Mouse (Mus musculus): Measurements from ENCODE around the gene Git2. TPM values are rescaled to one million over a fixed set of nuclear protein-coding genes. Genes with fewer than 3 reads are reported as not detected.

Gene Git2
- total RNA-seq, 1 experiment, result 29.8 TPM

DNA sequence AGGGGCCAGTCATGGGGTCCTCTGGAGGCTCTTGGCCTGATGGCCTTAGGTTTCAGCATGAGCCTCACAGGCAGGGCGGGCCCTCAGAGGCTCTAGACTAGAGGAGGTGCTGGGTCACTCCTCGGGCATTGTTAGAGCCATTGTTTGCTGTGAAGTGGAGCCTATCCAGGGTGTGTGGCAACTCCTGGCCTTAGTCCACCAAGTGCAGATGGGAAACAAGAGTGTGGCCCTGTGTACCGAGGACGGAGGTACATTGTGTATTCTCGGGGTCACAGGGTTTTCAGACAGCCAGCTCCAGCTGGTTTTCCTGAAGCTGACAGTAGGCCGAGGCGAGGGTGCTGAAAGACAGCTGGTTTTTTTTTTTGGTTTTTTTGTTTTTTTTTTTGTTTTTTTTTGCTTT is 18.0 kb upstream of the Git2 start:
- Histone ChIP-seq H3K36me3 (ENCODE audit: control insufficient read depth, insufficient read depth, low read length, poor library complexity, severe bottlenecking) (peaks cover 20% of the 10 kb centered on the region), H3K9ac (ENCODE audit: insufficient read depth, low read depth, low read length, poor library complexity, severe bottlenecking) (no peak overlapping the region), H3K4me3 (ENCODE audit: insufficient read depth in 1 of 2, low read depth in 1 of 2, low read length in 2 of 2, poor library complexity in 1 of 2, severe bottlenecking in 1 of 2) (no peak overlapping the region), H3K9me3 (ENCODE audit: control insufficient read depth, insufficient read depth, low read depth, low read length) (no peaks in the 10 kb centered on the region), H3K4me1 (ENCODE audit: control insufficient read depth in 2 of 2, insufficient read depth in 2 of 2, low read length in 2 of 2, poor library complexity in 1 of 2) (peaks cover 7 to 23% of the 10 kb centered on the region in 2 experiments; a peak in 3 of 4 replicates), H3K27ac (ENCODE audit: insufficient read depth, low read depth, low read length, poor library complexity, severe bottlenecking) (no peak overlapping the region)
- no peak for DNase-seq (ENCODE audit: low read depth, low spot score)
- TF ChIP-seq ZC3H11A (IDR thresholded peaks at IDR 0.05; ENCODE audit: borderline replicate concordance, low read depth, low read length), result no peak
- TF ChIP-seq ZNF384 (IDR thresholded peaks at IDR 0.05; ENCODE audit: low read depth, low read length), result no peak
- no peak for TF ChIP-seq CHD2 (IDR thresholded peaks at IDR 0.05; ENCODE audit: low read depth, low read length)
- no peak for TF ChIP-seq HCFC1 (IDR thresholded peaks at IDR 0.05; ENCODE audit: borderline replicate concordance, insufficient read depth, low read length)
- TF ChIP-seq MAFK (IDR thresholded peaks at IDR 0.05; ENCODE audit: insufficient read depth, low read depth, low read length), result no peak
- in situ Hi-C loops (cut with MboI; ENCODE audit: low sequenced_read_pairs in 2 of 2, unreplicated experiment in 2 of 2), result no loop called here

DNA sequence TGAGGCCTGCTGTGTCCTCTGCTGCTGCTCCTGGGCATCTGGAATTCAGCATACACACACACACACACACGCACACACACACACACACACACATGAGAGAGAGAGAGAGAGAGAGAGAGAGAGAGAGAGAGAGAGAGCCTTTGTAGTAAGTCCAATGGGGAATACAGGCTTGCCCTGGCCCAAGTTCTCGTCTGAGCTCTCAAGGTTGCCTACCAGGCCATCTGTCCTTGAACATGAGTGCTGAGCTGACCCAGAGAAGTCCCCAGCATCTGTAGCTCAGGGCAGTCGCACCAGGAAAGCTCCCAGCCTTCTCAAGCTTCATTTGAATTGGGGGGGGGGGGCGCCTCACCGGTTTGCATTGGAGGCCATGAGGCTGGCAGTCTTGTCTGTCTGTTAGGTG is 9.9 kb upstream of the Git2 start:
- peaks cover 2 to 14% of the 10 kb centered on the region in 2 experiments; a peak in 2 of 4 replicates for H3K4me1 ChIP-seq (ENCODE audit: control insufficient read depth in 2 of 2, insufficient read depth in 2 of 2, low read length in 2 of 2, poor library complexity in 1 of 2)
- H3K27ac ChIP-seq (ENCODE audit: insufficient read depth, low read depth, low read length, poor library complexity, severe bottlenecking), result no peak overlapping the region
- no peak for DNase-seq (ENCODE audit: low read depth, low spot score)
- H3K4me3 ChIP-seq (ENCODE audit: insufficient read depth in 1 of 2, low read depth in 1 of 2, low read length in 2 of 2, poor library complexity in 1 of 2, severe bottlenecking in 1 of 2), result no peak overlapping the region
- H3K36me3 ChIP-seq (ENCODE audit: control insufficient read depth, insufficient read depth, low read length, poor library complexity, severe bottlenecking), result peaks cover 7% of the 10 kb centered on the region; the same call in 1 of the 2 replicates
- no peak overlapping the region for H3K9ac ChIP-seq (ENCODE audit: insufficient read depth, low read depth, low read length, poor library complexity, severe bottlenecking)
- TF ChIP-seq CHD2 (IDR thresholded peaks at IDR 0.05; ENCODE audit: low read depth, low read length), result no peak
- TF ChIP-seq HCFC1 (IDR thresholded peaks at IDR 0.05; ENCODE audit: borderline replicate concordance, insufficient read depth, low read length), result no peak
- TF ChIP-seq MAFK (IDR thresholded peaks at IDR 0.05; ENCODE audit: insufficient read depth, low read depth, low read length), result no peak
- no peak for TF ChIP-seq ZNF384 (IDR thresholded peaks at IDR 0.05; ENCODE audit: low read depth, low read length)
- no peak for TF ChIP-seq ZC3H11A (IDR thresholded peaks at IDR 0.05; ENCODE audit: borderline replicate concordance, low read depth, low read length)
- no peaks in the 10 kb centered on the region for H3K9me3 ChIP-seq (ENCODE audit: control insufficient read depth, insufficient read depth, low read depth, low read length)
- in situ Hi-C loops (cut with MboI; ENCODE audit: low sequenced_read_pairs in 2 of 2, unreplicated experiment in 2 of 2), result no loop called here

DNA sequence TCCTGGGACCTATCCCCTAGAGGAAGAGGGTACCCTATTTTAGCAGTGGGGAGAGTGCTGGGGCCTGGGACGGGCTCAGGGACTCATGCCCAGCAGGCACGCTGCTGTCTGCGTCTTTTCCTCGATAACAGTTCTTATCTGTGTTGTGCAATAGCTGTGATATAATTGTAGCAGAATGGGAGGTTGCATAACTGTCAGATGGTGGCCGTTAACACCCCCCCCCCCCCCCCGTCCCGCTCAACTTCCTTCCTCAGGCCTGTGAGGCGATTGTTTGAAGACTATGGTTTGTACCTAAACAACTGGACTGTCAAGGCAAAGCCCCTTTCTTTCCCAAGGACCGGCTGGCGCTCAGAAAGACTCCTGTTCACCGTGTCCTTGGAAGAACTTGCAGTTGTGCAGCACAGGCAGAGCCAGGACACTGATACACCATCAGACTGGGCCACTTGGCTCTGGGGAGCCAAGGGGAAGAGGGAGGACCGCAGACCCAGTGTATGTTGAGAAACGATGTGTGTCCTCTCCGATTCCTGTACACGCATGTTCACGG is 9.4 kb upstream of the Git2 start:
- Histone ChIP-seq H3K9me3 (ENCODE audit: control insufficient read depth, insufficient read depth, low read depth, low read length) (no peaks in the 10 kb centered on the region), H3K4me1 (ENCODE audit: control insufficient read depth in 2 of 2, insufficient read depth in 2 of 2, low read length in 2 of 2, poor library complexity in 1 of 2) (peaks cover 2 to 14% of the 10 kb centered on the region in 2 experiments; a peak in 2 of 4 replicates), H3K9ac (ENCODE audit: insufficient read depth, low read depth, low read length, poor library complexity, severe bottlenecking) (no peak overlapping the region), H3K36me3 (ENCODE audit: control insufficient read depth, insufficient read depth, low read length, poor library complexity, severe bottlenecking) (peaks cover 7% of the 10 kb centered on the region; the same call in 1 of the 2 replicates), H3K4me3 (ENCODE audit: insufficient read depth in 1 of 2, low read depth in 1 of 2, low read length in 2 of 2, poor library complexity in 1 of 2, severe bottlenecking in 1 of 2) (no peak overlapping the region), H3K27ac (ENCODE audit: insufficient read depth, low read depth, low read length, poor library complexity, severe bottlenecking) (no peak overlapping the region)
- in situ Hi-C loops (cut with MboI; ENCODE audit: low sequenced_read_pairs in 2 of 2, unreplicated experiment in 2 of 2), result no loop called here
- DNase-seq (ENCODE audit: low read depth, low spot score), result no peak
- TF ChIP-seq HCFC1 (IDR thresholded peaks at IDR 0.05; ENCODE audit: borderline replicate concordance, insufficient read depth, low read length), result no peak

DNA sequence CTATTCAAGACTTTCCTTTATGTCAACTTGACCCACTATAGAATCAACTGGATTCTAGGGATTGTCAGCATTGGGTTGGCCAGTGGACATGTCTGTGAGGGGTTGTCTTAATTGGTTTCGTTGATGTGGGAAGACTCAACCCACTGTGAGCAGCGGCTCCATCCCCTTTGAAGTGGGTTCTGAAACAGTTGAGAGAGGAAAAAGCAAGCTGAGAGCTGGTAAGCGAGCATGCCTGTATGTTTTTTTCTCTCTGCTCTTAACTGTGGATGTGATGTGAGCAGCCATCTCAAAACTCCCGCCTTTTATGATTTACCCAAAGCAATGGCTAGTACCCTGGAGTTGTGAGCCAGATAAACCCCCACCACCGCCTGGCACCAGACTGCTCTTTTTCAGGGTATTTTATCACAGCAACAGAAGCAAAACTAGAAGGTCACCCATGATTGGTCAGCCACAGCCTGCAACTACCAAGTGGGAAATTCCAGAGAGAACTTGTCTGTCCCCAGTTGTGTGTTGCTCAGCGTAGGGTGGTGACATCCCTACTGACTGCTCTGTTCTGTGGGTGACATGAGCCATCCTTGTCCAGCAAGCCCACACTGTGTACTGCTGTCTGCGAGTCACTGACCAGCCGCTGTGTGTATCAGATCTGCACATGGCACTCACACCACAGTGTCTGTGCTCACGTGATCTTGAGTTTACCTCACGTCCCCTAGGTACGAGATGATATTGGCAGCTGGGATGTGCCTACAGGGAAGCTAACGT is 8.3 kb upstream of the Git2 start:
- TF ChIP-seq MAFK (IDR thresholded peaks at IDR 0.05; ENCODE audit: insufficient read depth, low read depth, low read length), result no peak
- TF ChIP-seq CHD2 (IDR thresholded peaks at IDR 0.05; ENCODE audit: low read depth, low read length), result no peak
- TF ChIP-seq ZC3H11A (IDR thresholded peaks at IDR 0.05; ENCODE audit: borderline replicate concordance, low read depth, low read length), result no peak
- TF ChIP-seq HCFC1 (IDR thresholded peaks at IDR 0.05; ENCODE audit: borderline replicate concordance, insufficient read depth, low read length), result no peak
- no peak for TF ChIP-seq ZNF384 (IDR thresholded peaks at IDR 0.05; ENCODE audit: low read depth, low read length)
- H3K4me3 ChIP-seq (ENCODE audit: insufficient read depth in 1 of 2, low read depth in 1 of 2, low read length in 2 of 2, poor library complexity in 1 of 2, severe bottlenecking in 1 of 2), result no peak overlapping the region
- H3K9me3 ChIP-seq (ENCODE audit: control insufficient read depth, insufficient read depth, low read depth, low read length), result no peaks in the 10 kb centered on the region
- no peak overlapping the region for H3K27ac ChIP-seq (ENCODE audit: insufficient read depth, low read depth, low read length, poor library complexity, severe bottlenecking)
- H3K9ac ChIP-seq (ENCODE audit: insufficient read depth, low read depth, low read length, poor library complexity, severe bottlenecking), result no peak overlapping the region
- in situ Hi-C loops (cut with MboI; ENCODE audit: low sequenced_read_pairs in 2 of 2, unreplicated experiment in 2 of 2), result no loop called here
- peaks cover 2 to 14% of the 10 kb centered on the region in 2 experiments; a peak in 2 of 4 replicates for H3K4me1 ChIP-seq (ENCODE audit: control insufficient read depth in 2 of 2, insufficient read depth in 2 of 2, low read length in 2 of 2, poor library complexity in 1 of 2)
- peaks cover 3% of the 10 kb centered on the region; the same call in 1 of the 2 replicates for H3K36me3 ChIP-seq (ENCODE audit: control insufficient read depth, insufficient read depth, low read length, poor library complexity, severe bottlenecking)
- DNase-seq (ENCODE audit: low read depth, low spot score), result no peak

Data from ES-E14 (cell line).